Mouse (Mus musculus) granulocyte monocyte progenitor cell, adult 5-6 weeks (primary cell): ENCODE data around the gene Arl2bp. TPM values are rescaled to one million over a fixed set of nuclear protein-coding genes. Genes with fewer than 3 reads are reported as not detected.
A peak's percentile ranks its signal among the peaks of the same experiment; 100 is the strongest.

ENCODE experiments used
- ATAC-seq: replicated peaks from 2 replicates; pipeline ENCODE4 v1.8.0; 2016; ENCODE audit warnings: mild to moderate bottlenecking, moderate TSS enrichment, inconsistent platforms; ENCODE audit not compliant: poor library complexity, severe bottlenecking
- total RNA-seq, 2 experiments: library from RNA; stranded (forward) in 1 of 2; stranded (reverse) in 1 of 2; fragments of 200-712, 200-1000 nt in 1 of 2; fragments of >200 nt in 1 of 2; fragmentation: Nextera tagmentation in 1 of 2; gene quantifications; 2 replicates each; pipeline ENCODE4 v1.2.3; 2014 to 2017

The Arl2bp gene
- total RNA-seq, 2 experiments from 2014 or later: 36.4 to 100 TPM

- no peak for ATAC-seq
Measured at GRCm38 (mm10) chr8:94694701-94695100, 28.3 kb downstream of the Arl2bp start.

- peak; percentile 28 for ATAC-seq
Measured at GRCm38 (mm10) chr8:94695341-94695993, 29.1 kb downstream of the Arl2bp start.

- peak; percentile 76 for ATAC-seq
Measured at GRCm38 (mm10) chr8:94695994-94696384, 29.6 kb downstream of the Arl2bp start, which contains the start of gene Pllp. Gene Pllp (minus strand): TSS chr8:94696278.

- ATAC-seq: no peak
Measured at GRCm38 (mm10) chr8:94696566-94696965, 30.2 kb downstream of the Arl2bp start.

- no peak for ATAC-seq
Measured at GRCm38 (mm10) chr8:94697956-94698355, 31.6 kb downstream of the Arl2bp start.

GRCm38 (mm10) chr8:94699366-94699765 is 33.0 kb downstream of the Arl2bp start:
- ATAC-seq: no peak

GRCm38 (mm10) chr8:94700421-94700935 is 34.1 kb downstream of the Arl2bp start:
- ATAC-seq: no peak

- no peak for ATAC-seq
Measured at GRCm38 (mm10) chr8:94702156-94702555, 35.8 kb downstream of the Arl2bp start.

GRCm38 (mm10) chr8:94702844-94703813 is 36.7 kb downstream of the Arl2bp start:
- peak; percentile 69 for ATAC-seq

GRCm38 (mm10) chr8:94703972-94704668 is 37.7 kb downstream of the Arl2bp start:
- peak; percentile 71 for ATAC-seq

- no peak for ATAC-seq
Measured at GRCm38 (mm10) chr8:94704669-94704984, 38.2 kb downstream of the Arl2bp start.

- ATAC-seq: no peak
Measured at GRCm38 (mm10) chr8:94705581-94706245, 39.3 kb downstream of the Arl2bp start.

GRCm38 (mm10) chr8:94706732-94707395 is 40.5 kb downstream of the Arl2bp start:
- no peak for ATAC-seq

- no peak for ATAC-seq
Measured at GRCm38 (mm10) chr8:94710336-94710735, 43.9 kb downstream of the Arl2bp start.

GRCm38 (mm10) chr8:94711160-94711718 is 44.8 kb downstream of the Arl2bp start:
- peak; percentile 90 for ATAC-seq

GRCm38 (mm10) chr8:94714556-94714955 is 48.2 kb downstream of the Arl2bp start:
- ATAC-seq: no peak

GRCm38 (mm10) chr8:94715871-94716270 is 49.5 kb downstream of the Arl2bp start:
- ATAC-seq: no peak

- no peak for ATAC-seq
Measured at GRCm38 (mm10) chr8:94716841-94717240, 50.4 kb downstream of the Arl2bp start.
